Mouse (Mus musculus): ENCODE data around the gene Tut7.
"Not testable (repeated sequence)": the region's sequence is repeated elsewhere in the genome, so short reads cannot be mapped to it uniquely, and the experiment has no call there.

Tut7 gene

GRCm38 (mm10) chr13:59766786-59767515 lies 56.0 kb downstream of the Tut7 start:
- DNase-seq (ENCODE audit: low read depth, low spot score) = no peak

- DNase-seq (ENCODE audit: low read depth, low spot score) = no peak
These were observed 60.2 kb downstream of the Tut7 start for GRCm38 (mm10) chr13:59762791-59763190.

- DNase-seq (ENCODE audit: low read depth, low spot score) = no peak
These were observed 66.0 kb downstream of the Tut7 start for GRCm38 (mm10) chr13:59756906-59757305.

GRCm38 (mm10) chr13:59750310-59750709 lies 72.6 kb downstream of the Tut7 start:
- no peak for DNase-seq (ENCODE audit: low read depth, low spot score)

GRCm38 (mm10) chr13:59746711-59747110 lies 76.2 kb downstream of the Tut7 start, which contains the start of gene 1700014D04Rik:
1700014D04Rik (minus strand) TSS chr13:59746752.
- peak; percentile 38 for DNase-seq (ENCODE audit: low read depth, low spot score)

- DNase-seq (ENCODE audit: low read depth, low spot score) = no peak
These were observed 76.8 kb downstream of the Tut7 start for GRCm38 (mm10) chr13:59746164-59746563.

GRCm38 (mm10) chr13:59745462-59745861 lies 77.5 kb downstream of the Tut7 start:
- peak; percentile 35 for DNase-seq (ENCODE audit: low read depth, low spot score)

- DNase-seq (ENCODE audit: low read depth, low spot score) = no peak
These were observed 81.2 kb downstream of the Tut7 start for GRCm38 (mm10) chr13:59741697-59742096.

GRCm38 (mm10) chr13:59741096-59741495 lies 81.9 kb downstream of the Tut7 start:
- no peak for DNase-seq (ENCODE audit: low read depth, low spot score)

- DNase-seq (ENCODE audit: low read depth, low spot score) = no peak
These were observed 83.5 kb downstream of the Tut7 start for GRCm38 (mm10) chr13:59739397-59739796.

- DNase-seq (ENCODE audit: low read depth, low spot score) = no peak
These were observed 84.5 kb downstream of the Tut7 start for GRCm38 (mm10) chr13:59738455-59738854.

GRCm38 (mm10) chr13:59735190-59735589 lies 87.8 kb downstream of the Tut7 start:
- no peak for DNase-seq (ENCODE audit: low read depth, low spot score)

GRCm38 (mm10) chr13:59734347-59734746 lies 88.6 kb downstream of the Tut7 start:
- DNase-seq (ENCODE audit: low read depth, low spot score) = not testable (repeated sequence)

- DNase-seq (ENCODE audit: low read depth, low spot score) = no peak
These were observed 89.0 kb downstream of the Tut7 start for GRCm38 (mm10) chr13:59733936-59734335.

GRCm38 (mm10) chr13:59731652-59732051 lies 91.3 kb downstream of the Tut7 start, which contains the start of gene Spata31d1d:
Spata31d1d (minus strand) TSS chr13:59731752.
- no peak for DNase-seq (ENCODE audit: low read depth, low spot score)

GRCm38 (mm10) chr13:59728378-59729093 lies 94.4 kb downstream of the Tut7 start:
- DNase-seq (ENCODE audit: low read depth, low spot score) = peak; percentile 58

- no peak for DNase-seq (ENCODE audit: low read depth, low spot score)
These were observed 96.6 kb downstream of the Tut7 start for GRCm38 (mm10) chr13:59726139-59726867.

GRCm38 (mm10) chr13:59722089-59722488 lies 100.9 kb downstream of the Tut7 start:
- not testable (repeated sequence) for DNase-seq (ENCODE audit: low read depth, low spot score)

Data from telencephalon, adult 2 months (tissue).